Mouse (Mus musculus): Measurements from ENCODE around the gene Cops7a.
A peak's percentile ranks its signal among the peaks of the same experiment; 100 is the strongest.

Gene Cops7a

DNA sequence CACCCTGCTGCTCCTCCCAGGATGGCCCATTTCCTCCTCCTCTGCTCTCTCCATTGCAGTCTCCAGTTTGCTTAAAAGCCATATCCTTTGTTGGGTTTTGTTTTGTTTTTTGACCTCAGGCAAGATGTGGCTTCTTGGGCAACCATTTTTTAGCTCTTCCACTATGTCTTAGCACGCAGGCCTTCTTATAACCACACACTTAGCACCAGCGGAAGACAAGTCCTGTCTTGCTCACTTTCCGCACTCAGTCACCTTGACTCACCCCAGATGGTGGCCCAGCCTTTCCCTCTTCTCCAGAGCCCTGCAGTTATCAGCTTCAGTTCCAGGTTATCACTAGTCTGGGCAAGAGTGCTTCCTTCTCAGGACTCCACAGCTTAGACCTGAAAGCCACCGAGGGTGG lies 10.1 kb downstream of the Cops7a start:
- DNase-seq, result no peak

DNA sequence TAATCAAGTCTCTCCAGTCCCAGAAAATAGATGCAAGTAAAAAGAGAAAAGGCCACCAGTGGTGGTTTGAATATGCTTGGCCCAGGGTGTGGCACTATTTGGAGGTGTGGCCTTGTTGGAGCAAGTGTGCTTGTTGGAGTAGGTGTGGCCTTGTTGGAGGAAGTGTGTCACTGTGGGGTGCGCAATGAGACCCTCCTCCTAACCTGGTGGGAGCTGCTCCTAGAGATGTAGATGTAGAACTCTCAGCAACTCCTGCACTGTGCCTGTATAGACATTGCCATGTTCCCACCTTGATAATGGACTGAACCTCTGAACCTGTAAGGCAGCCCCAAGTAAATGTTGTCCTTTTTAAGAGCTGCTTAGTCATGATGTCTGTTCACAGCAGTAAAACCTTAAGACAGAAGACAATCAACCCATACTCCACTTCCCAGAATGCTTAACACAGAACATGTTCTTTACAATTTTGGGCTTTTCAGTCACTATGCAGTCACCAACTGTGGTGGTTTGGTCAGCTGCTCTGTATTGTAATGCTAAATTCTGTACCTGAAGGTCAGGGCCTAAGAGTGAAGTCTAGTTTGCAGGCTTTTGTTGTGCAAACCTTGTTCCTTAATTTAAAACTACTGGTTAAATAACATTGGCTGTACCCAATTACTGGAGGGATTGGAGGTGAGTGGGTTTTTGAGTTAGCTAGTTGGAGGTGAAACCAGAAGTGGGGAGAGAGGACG lies 11.2 kb downstream of the Cops7a start:
- DNase-seq, result no peak

DNA sequence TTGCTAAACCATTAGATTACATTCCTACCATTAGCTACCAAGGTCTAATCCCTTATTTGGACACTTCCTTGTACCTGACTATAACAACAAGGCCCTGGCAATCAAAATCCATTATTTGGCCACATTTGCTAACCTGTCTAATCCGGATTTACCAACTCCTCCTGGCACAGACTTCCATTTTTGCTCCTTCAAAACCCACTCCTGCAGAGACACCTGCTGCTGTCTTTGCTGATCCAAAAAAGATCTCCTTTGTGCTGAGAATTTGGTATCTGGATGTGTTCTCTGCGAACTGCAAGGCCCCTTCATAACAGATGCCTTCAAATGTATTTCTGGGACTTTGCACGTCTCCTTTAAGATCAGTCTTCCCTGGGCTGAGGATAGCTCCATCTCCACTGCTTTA lies 21.8 kb downstream of the Cops7a start:
- DNase-seq, result peak; percentile 49 to 52

DNA sequence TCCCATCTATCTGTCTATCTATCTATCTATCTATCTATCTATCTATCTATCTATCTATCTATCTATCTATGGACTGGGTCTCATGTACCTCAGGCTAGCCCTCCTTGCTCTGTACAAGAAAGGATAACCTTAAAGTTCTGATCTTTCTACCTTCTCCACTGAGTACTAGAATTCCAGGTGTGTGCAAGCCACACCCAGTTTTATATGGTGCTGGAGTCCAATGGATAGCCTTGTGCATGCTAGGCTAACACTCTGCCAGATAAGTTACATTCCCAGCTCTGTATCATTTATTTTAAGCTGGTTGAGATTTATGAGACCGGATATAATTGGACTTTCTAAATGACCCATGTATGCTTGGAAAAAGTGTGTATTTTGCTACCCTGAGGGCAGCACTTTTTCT lies 23.7 kb downstream of the Cops7a start:
- no peak for DNase-seq

DNA sequence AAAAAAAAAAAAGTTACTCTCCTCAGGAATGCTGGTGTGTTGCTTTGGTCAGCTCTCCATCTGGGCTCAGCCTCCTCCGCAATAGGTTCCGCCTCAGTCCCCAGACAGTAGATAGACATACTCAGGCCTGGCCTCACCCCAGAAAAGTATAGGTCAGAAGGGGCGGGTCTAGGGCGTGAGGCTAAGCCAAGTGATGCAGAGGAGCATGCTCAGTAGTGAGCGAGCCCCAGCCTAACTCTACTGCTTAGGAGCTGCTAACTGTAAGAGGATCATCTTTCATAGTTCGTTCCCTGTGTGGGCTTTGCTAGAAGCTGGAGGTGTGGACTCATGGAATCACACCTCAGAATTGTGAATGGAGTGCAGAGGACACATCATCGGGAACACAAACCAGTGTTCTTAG lies 26.8 kb downstream of the Cops7a start:
- DNase-seq, result no peak

DNA sequence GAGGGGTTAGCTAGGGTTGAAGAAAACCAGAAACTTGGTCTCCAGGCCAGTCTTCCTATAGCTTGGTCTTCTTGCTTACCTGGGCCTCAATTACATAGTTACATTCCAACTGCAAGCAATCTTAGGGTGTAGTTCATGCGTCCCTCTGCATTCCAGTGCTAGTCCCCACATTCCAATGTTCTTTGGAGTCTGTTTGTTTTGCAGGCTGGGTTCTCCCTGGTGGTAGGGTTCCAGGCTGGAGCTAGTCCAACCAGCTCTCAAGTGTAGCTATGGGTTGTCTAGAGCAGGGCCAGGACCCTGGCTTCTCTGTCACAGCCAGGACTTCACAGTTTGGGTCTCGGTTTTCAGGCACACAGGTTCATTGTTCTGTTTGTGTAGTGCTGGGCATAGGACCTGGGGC lies 27.8 kb downstream of the Cops7a start:
- no peak for DNase-seq

DNA sequence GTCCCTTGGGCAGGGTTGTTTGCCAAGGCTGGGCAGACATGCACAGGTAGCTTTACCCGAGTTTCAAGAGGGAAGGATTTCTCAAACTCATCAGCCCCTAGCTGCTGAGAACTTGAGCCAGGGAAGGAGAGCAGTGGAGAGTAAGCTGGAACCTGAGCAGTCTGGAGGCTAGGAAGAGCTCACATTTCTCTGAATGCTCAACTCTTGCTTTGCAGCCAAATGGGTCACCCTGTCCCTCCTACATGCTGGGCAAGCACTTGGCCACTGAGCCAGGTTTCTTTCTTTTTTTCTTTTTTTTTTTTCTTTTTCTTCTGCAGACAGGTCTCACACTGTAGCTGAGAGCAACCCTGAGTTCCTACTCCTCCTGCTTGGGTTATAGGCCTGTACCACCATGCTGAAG lies 28.7 kb downstream of the Cops7a start:
- peak; percentile 42 to 50 for DNase-seq

DNA sequence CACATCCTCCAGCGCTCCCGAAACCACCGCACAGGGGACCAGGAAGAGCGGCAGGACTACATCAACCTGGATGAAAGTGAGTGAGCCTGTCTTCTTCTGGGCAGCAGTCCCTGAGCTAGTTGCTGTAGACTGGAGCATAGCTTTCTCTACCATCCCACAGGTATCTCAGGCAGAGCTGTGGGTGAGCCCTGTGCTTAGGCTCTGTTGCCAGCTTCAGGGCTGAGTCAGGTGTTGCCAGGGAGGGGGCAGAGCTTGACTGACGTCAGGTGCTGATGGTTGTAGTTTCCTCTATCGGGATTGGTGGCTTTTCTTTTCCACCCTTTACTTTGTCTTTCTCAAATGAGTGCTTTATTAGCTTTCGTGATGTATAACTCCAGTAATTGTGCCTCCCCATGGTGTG lies 30.7 kb downstream of the Cops7a start:
- DNase-seq, result peak in 1 of 2 experiments; percentile 20

DNA sequence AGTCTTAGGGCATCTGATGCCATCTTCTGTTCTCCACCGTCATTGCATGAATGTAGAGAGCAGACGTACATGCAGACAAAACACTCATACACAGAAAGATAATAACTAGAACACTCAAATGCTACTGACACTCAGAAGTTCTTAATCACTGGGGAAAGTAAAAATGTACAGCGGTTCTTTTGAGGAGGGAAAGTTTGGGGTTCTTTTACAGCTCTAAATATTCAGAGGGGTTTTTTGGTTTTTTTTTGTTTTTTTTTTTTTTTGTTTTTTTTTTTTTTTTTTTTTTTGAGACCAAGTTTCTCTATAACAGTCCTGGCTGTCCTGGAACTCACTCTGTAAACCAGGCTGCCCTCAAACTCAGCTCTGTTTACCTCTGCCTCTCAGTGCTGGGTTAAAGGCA lies 32.2 kb downstream of the Cops7a start:
- DNase-seq, result no peak

DNA sequence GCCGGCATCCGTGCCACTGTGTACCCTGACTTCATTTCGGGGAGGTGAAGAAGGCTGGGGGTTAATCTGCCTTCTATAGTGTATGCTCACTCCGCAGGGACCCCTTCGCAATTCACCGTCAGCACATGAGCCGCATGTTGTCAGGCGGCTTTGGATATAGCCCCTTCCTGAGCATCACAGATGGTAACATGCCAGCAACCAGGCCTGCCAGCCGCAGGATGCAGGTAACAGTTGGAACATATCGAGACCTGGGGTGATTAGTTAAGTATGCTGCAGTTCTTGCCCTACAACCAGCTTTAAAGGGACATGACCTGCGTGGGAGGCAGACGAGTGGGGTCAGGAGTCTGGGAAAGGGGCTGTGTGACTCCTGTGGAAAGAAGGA lies 33.0 kb downstream of the Cops7a start:
- peak; percentile 52 to 64 for DNase-seq

DNA sequence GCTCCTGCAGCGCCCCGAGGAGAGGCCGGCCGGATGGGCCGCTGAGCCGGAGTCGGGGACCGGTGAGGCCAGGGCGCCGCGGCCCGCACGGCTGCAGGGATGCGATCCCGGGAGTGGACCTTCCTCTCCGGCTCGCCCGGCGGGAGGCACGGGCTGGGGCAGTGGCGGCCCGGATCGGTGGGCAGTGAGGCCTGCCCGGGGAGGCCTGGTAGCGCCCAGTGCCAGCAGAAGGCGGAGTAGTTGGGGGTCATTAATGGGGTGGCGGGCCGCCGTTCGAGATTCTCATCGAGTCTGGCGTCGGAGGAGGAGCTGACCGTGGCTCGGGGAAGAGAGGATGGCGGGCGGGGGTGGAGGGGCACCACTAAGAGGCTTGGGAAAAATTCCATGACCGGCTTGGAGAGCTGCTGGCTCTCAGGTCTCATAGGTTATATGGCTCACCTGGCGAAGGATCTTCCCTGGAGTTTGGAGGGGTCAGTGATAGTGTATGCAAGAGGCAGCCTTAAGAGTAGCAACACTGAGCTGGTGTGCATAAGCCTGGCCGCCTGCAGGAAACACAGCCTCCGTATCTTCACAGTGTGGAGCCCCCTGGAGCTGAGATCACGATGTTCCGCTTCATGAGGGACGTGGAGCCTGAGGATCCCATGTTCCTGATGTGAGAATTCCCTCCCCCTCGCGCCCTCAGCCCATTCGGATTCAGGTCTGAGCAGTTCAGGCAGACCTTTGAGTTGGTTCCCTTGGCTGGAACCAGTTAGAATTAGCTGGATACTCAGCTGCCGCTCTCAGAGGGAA lies 33.6 kb downstream of the Cops7a start:
- peak; percentile 59 to 61 for DNase-seq

DNA sequence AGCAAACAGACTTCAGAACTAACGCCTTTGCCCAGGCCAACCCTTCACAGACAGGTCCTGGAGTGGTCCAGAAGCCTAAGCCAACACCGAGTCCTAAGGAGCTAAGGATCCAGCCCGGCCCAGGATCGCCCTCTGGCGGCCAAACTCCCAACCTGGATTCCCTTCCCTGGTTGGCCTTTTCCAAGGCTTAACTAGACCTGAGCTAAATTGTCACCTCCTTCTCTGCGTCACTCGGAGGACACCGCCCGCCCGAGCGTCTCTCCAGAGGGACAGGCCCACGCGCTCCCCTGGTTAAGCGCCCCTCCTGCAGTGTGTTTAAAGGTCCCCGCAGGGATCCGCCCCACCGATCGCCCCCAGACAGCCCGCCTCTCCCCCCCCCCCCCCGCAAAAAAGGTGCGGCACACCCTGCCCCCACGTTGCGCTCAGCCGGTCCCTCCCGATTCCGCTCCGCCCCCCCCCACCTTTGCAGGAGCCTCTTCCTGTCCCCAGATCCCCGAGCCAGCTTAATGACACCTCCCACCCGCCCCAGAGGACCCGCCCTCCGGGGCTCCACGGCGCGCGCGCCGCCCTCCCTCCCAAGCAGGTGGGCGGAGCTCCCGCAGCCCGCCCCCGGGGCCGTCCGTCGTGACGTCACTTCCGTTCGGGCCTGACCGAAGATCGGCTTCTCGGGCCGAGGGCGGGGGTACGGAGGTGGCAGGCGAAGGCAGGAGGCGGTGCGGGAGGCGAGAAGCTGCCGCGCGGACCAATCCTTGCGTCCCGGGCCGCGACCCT lies 34.4 kb downstream of the Cops7a start, which contains the start of gene Mlf2:
Gene Mlf2 (plus strand): TSS at position 633 of the 771 bp plus-strand sequence.
- DNase-seq, result peak; percentile 100

DNA sequence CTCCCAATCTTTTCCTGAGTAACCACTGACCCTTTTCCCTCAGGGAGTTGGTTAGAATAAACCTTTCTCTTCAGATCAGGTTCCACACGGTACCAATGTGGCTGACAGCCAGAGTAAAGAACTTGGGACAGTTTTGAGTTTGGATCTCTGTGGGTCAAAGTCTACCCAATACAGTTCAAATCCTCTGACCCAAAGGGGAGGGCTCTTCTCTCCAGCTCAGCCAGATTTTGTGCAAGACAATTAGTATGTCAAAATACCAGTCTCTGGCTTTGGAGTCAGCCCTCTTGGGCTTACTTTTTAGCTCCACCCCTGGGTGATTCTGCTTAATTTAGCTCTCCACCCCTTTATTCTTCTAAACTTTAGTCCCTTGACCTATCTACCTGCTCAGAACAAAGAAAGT lies 35.1 kb downstream of the Cops7a start:
- peak in 1 of 2 experiments; percentile 23 for DNase-seq

DNA sequence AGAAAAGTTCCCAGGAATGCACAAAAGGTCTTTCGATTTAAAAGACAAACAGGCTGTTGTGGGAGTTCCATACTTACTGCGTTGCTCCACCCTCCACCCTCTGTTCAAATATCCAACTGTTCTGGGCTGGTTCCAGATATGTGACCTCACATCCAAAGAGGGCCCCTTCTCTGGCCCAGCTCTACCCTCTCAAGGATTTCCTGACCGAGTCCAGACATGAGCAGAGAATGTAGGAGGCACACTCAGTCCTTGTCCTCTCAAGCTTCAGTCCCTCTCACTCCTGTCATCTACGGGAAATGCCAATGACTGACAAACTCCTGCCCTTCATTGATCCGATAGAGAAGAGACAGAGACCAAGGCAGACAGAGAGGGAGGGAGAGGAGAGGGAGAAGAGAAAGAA lies 39.4 kb downstream of the Cops7a start:
- no peak for DNase-seq

DNA sequence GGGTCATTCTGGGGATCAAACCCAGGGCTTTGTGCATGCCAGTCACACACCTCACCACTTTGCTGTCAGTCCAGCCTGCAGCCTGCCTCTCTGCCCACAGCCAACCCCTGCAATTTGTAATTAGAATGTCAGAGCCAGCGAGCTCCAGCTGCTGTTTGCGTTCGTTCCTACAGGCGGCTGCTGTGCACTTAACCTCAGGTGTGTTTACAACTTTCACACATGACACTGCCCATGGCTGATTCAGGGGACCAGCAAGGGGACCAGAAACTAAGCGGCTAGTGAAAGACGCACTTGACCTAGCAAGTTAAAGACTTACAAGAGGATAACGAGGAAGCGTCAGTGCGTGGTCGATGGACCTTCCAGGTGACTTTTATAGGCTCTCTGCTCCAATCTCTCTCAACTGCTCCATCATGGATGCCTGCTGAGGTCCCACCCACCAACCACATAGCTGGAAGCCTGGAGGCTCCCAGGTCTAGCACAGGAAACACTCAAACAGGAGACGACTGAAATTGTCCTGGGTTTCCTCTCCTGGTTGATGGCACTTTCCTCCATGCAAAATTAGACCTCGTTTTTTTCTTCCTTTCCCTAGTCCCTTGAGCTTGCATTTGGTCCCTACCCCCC lies 40.1 kb downstream of the Cops7a start:
- DNase-seq, result no peak

DNA sequence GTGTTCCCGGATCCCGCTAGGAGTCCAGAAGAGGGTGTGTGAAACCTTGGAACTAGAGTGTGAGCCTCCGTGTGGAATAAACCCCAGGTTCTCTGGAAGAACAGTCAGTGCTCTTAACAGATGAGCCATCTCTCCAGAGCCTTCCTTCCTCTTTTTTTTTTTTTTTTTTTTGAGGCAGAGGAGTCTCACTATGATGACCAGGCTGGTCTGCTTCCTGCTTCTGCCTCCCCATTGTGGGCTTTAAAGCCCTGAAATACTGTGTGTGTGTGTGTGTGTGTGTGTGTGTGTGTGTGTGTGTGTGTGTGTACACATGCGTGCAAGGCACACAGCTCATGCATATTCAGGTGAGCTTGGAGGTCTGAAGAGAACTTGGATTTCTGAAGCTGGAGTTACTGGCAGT lies 43.8 kb downstream of the Cops7a start:
- no peak for DNase-seq

DNA sequence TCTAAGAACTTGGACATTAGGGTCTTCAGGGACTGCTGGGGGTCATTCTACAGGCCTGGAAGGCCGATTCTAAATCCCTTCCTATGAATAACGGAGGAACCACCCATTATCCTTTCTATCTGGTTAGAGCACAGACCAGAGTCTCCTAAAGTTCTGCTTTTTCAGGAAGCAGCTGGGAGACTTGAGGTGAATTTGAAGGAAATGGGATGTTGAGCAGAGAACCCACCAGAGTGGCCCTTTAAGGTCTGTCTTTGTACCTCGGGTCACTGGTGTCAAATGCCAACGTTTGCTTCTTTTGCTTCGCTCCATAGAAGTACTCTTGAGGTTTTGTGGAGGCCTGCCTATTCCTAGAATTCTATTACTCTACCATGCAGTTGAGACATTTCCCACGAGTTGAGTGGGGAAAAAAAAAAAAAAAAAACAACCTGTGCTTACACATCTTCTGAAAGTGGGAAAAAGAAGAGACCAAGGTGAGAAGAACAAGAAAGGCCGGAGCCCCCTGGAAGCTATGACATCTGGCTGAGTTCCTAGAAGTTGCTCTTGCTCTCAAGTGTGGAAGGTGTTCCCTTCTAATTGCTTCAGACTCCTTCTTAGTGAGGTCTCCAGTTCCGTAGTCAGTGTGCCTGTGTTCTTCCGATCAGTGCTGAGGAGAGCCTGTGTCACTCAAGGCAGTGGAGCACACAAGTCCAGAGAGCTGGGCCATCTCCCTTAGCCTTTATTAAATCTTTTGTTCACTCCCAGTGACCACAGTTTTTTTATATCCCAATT lies 44.8 kb downstream of the Cops7a start:
- DNase-seq, result no peak

DNA sequence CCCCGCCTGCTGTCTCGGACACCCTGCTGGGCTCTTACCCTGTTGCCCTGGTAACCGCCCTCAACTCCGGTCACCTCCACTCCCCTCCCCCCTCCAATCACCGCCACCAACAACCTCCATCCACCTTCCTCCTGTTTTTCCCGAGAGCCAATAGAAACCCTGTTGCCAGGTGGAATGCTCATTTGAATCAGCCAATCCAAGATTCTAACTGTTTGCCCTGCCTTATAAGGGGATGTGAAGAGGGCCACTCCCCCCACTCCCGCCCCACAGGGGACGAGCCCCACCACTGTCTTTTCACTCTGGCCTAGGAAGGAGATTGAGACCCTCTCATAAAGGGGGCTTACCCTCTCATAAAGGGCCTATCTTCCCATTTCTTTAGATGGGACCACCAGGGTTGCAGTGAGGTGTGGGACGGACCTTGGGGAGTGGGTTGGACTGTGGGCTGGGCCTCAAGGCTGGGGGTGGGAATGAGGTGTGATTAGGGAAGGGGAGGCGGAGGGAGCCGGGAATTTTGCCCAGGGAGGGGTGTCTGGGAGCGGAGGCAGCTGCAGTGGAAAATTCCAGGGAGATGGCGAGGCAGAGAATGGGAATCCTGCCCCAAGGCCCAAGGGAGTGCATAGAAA lies 45.5 kb downstream of the Cops7a start, which contains the start of gene Ptms:
Gene Ptms (minus strand): TSS at position 409 of the 623 bp plus-strand sequence.
- DNase-seq, result peak; percentile 97 to 99

DNA sequence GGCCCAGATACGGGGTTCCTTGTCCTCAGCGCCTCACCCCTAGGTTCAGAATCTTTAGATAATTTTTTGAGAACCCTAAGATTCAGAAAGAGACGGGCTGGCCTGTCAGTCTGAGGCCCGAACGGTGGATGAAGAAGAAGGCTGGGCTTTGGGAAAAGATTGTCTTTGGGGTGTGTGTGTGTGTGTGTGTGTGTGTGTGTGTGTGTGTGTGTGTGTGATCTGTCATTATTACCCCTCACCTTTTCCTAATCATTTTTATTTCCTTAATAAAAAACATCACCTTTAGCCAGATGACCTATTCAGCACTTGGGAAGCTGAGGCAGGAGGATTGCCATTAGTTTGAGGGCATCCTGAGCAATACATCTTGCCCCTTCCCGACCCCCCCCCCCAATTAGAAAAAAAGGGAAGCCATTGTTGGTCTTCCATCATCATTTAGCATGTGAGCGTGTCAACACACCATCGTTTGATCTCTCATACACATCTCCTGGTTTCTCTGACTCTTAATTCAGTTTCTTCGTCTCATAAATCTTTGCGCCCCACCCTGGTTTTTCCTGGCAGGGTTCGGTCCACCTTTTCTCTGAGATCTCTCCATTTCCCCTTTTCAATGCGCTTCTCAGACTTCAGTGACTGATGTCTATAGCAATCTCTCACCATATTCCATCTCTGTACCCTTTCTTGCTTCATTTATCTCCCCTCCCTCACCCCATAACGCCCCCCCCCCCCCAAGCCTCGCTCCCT lies 46.3 kb downstream of the Cops7a start:
- DNase-seq, result peak in 1 of 2 experiments; percentile 46

DNA sequence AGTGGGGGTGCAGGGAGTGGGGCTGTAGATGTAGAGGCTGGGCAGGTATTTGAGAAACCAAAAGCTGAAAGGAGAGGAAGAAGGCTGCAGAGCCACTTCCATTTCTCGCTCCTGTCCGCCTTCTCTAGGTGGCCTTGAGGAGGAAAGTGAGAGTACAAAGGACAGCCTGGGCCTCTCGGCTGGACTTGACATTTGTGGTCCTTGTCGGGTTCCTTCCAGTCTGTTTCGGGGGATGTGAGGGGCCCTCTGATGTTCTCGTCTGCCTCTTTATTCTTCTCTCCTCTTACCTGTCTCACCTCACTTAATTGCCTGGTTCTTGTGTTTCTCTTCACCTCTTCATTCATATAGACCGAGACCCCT lies 47.0 kb downstream of the Cops7a start:
- DNase-seq, result no peak

All from cerebellum, postnatal 25 days (tissue).